Mouse (Mus musculus) left cerebral cortex, adult 8-10 months (tissue): ENCODE results near the gene Zbp1. TPM values are rescaled to one million over a fixed set of nuclear protein-coding genes. Genes with fewer than 3 reads are reported as not detected.
A peak's percentile ranks its signal among the peaks of the same experiment; 100 is the strongest.

Source experiments
- DNase-seq, 2 experiments: peaks; one replicate each; pipeline ENCODE4 v3.0.0; 2022; ENCODE audit warnings: low spot score in 2 of 2
- total RNA-seq, 4 experiments: library from RNA; stranded (reverse); gene quantifications; 2 replicates each; pipeline ENCODE4 v1.2.4; 2022

The Zbp1 gene
- total RNA-seq, 4 experiments from 2014 or later = 1.4 to 1.7 TPM; not detected in 2

GRCm38 (mm10) chr2:173216840-173217239 lies 1.9 kb downstream of the Zbp1 start:
- no peak for DNase-seq

- no peak for DNase-seq
These were observed 6.5 kb downstream of the Zbp1 start for GRCm38 (mm10) chr2:173212227-173212626.

GRCm38 (mm10) chr2:173209091-173209815 lies 9.5 kb downstream of the Zbp1 start:
- DNase-seq = no peak

- no peak for DNase-seq
These were observed 11.7 kb downstream of the Zbp1 start for GRCm38 (mm10) chr2:173207051-173207450.

- DNase-seq = no peak
These were observed 13.1 kb downstream of the Zbp1 start for GRCm38 (mm10) chr2:173205563-173206099.

GRCm38 (mm10) chr2:173204671-173205070 lies 14.1 kb downstream of the Zbp1 start:
- DNase-seq = no peak

- no peak for DNase-seq
These were observed 15.0 kb downstream of the Zbp1 start for GRCm38 (mm10) chr2:173203726-173204125.

- no peak for DNase-seq
These were observed 15.6 kb downstream of the Zbp1 start for GRCm38 (mm10) chr2:173202924-173203689.

- no peak for DNase-seq
These were observed 23.9 kb downstream of the Zbp1 start for GRCm38 (mm10) chr2:173194796-173195195.

- DNase-seq = no peak
These were observed 31.4 kb downstream of the Zbp1 start for GRCm38 (mm10) chr2:173187182-173187855.

GRCm38 (mm10) chr2:173186047-173186943 lies 32.4 kb downstream of the Zbp1 start:
- peak; percentile 41 to 82 for DNase-seq

GRCm38 (mm10) chr2:173185282-173185681 lies 33.4 kb downstream of the Zbp1 start:
- no peak for DNase-seq

GRCm38 (mm10) chr2:173184475-173185080 lies 34.1 kb downstream of the Zbp1 start:
- DNase-seq = no peak

GRCm38 (mm10) chr2:173183836-173184460 lies 34.8 kb downstream of the Zbp1 start:
- DNase-seq = peak in 1 of 2 experiments; percentile 63

- DNase-seq = no peak
These were observed 35.4 kb downstream of the Zbp1 start for GRCm38 (mm10) chr2:173183311-173183710.

GRCm38 (mm10) chr2:173182796-173183195 lies 35.9 kb downstream of the Zbp1 start:
- no peak for DNase-seq

GRCm38 (mm10) chr2:173181901-173182300 lies 36.8 kb downstream of the Zbp1 start:
- no peak for DNase-seq

- DNase-seq = no peak
These were observed 37.2 kb downstream of the Zbp1 start for GRCm38 (mm10) chr2:173181486-173181885.

- DNase-seq = no peak
These were observed 37.9 kb downstream of the Zbp1 start for GRCm38 (mm10) chr2:173180721-173181388.
